Mouse (Mus musculus) central nervous system, embryonic 11.5 days (tissue): Measurements from ENCODE around the gene Nop10. TPM values are rescaled to one million over a fixed set of nuclear protein-coding genes. Genes with fewer than 3 reads are reported as not detected.

Experiments
- polyA plus RNA-seq: library from polyadenylated mRNA; depleted of rRNA; stranded (reverse); fragments of >200 nt; gene quantifications from 2 replicates; pipeline ENCODE4 v1.2.3, GENCODE M21; 2012; rRNA removed

Gene Nop10
- polyA plus RNA-seq, result 48.0 and 121 TPM in 2 replicates

GRCm38 (mm10) chr2:112261748-112262653, at the start of gene Nop10:
Gene Nop10 (plus strand): TSS chr2:112261926.

GRCm38 (mm10) chr2:112239212-112239934, 22.4 kb upstream of the Nop10 start, which contains the start of gene Lpcat4:
Gene Lpcat4 (plus strand): TSS chr2:112239468.

DNA sequence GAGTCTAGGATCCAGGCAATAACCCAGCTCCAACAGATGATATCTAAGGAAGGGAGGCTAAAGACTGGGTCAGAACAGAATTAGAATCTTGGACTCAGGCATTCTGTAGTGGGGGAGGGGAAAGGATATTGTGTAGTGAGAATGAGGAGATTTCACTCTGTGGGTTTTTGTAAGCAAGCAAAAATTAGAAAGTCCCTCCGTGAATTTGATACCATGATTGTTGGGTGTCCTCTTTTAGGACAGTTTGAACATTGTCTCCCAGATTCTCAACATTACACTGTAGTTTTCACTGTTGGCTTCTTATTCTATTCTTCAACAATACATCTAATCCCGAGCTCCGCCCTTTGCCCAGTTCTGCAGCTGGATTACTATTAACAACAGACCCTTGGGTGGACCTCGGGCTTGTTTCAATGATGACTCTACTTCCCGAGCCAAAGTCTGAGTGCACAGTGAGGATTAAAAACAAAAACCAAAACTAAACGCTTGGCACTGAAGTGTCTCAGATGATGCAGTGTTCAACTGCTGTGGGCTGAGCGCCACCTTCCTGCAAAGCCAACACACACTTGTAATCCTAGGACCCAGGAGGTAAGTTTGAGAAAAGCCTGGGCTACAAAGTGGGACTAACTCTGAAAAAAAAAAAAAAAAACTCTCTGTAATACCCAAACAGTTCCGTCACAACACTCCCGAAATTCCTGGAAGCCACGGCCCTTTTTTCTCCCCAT, 2.3 kb upstream of the Nop10 start, which contains the start of gene Nutm1:
Gene Nutm1, minus strand, starts transcription at position 51 of the 722 bp plus-strand sequence.

GRCm38 (mm10) chr2:112265448-112266241, 3.9 kb downstream of the Nop10 start, which contains the start of gene Slc12a6:
Gene Slc12a6 (plus strand): TSS chr2:112265825.

DNA sequence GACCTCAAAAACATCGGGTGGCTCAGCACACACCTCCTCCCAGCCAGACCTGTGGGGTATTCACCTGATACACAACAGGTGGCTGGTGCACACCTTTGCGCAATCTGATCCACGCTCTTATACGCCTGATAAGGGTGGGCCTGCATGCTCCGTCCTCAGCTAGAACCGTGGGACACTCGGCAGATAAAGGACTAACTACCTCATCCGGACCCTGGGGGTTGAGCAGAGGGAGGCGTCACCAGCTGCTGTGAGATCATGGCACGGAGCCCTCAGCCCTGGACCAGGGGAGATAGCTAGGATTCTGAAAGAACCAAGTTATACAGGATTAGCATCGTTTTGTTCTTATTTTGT, 4.5 kb downstream of the Nop10 start, which contains the start of gene Gm21985:
Gene Gm21985, plus strand, starts transcription at position 73 of the 351 bp plus-strand sequence.

Other genes with a start within 250 kb of the Nop10 start
- not detected in 2 replicates for gene Olfr1310, start 249.2 kb upstream of the Nop10 start, polyA plus RNA-seq
- not detected in 2 replicates for gene Olfr1311, start 237.5 kb upstream of the Nop10 start, polyA plus RNA-seq
- gene Olfr1312, start 211.7 kb upstream of the Nop10 start, polyA plus RNA-seq, result not detected in 2 replicates
- gene Olfr1313, start 184.1 kb upstream of the Nop10 start, polyA plus RNA-seq, result not detected in 2 replicates
- not detected in 2 replicates for gene Olfr1314, start 165.1 kb upstream of the Nop10 start, polyA plus RNA-seq
- not detected in 2 replicates for gene Olfr1315-ps1, start 146.5 kb upstream of the Nop10 start, polyA plus RNA-seq
- gene Olfr1316, start 126.9 kb upstream of the Nop10 start, polyA plus RNA-seq, result not detected in 2 replicates
- gene Olfr1317, start 121.6 kb upstream of the Nop10 start, polyA plus RNA-seq, result not detected in 2 replicates
- gene Olfr1318, start 107.7 kb upstream of the Nop10 start, polyA plus RNA-seq, result not detected in 2 replicates
- gene Lpcat4, start 22.5 kb upstream of the Nop10 start, polyA plus RNA-seq, result 30.2 and 30.4 TPM in 2 replicates
- not detected in 2 replicates for gene Nutm1, start 2.6 kb upstream of the Nop10 start, polyA plus RNA-seq
- gene Slc12a6, start 3.9 kb downstream of the Nop10 start, polyA plus RNA-seq, result 26.2 and 33.4 TPM in 2 replicates
- gene Gm21985, start 4.4 kb downstream of the Nop10 start, polyA plus RNA-seq, result 0.04 TPM in 1 of 2 replicates, not detected in the other
- gene Emc4, start 106.1 kb downstream of the Nop10 start, polyA plus RNA-seq, result 70.2 and 79.5 TPM in 2 replicates
- 11.0 and 24.0 TPM in 2 replicates for gene Katnbl1, start 117.3 kb downstream of the Nop10 start, polyA plus RNA-seq
- gene Emc7, start 193.1 kb downstream of the Nop10 start, polyA plus RNA-seq, result 6.9 and 8.7 TPM in 2 replicates
- not detected in 2 replicates for gene Chrm5, start 218.8 kb downstream of the Nop10 start, polyA plus RNA-seq
- gene Aven, start 231.0 kb downstream of the Nop10 start, polyA plus RNA-seq, result 13.0 and 17.4 TPM in 2 replicates